Mouse (Mus musculus) testis, adult 2 months (tissue): ENCODE measurements at regions not wholly inside any gene's neighbourhood (a gene's known extent, or its start where the extent isn't known, plus 50 kb on each side); places are given as distances from the start of the nearest gene placed in this dataset.
A peak's percentile ranks its signal among the peaks of the same experiment; 100 is the strongest.
"Not testable (repeated sequence)": the region's sequence is repeated elsewhere in the genome, so short reads cannot be mapped to it uniquely, and the experiment has no call there.

ENCODE experiments used
- H3K27ac ChIP-seq: fragments of 200-500 bp; 2 replicates; pipeline ENCODE4 v1.5.1; 2012; ENCODE audit warnings: low read depth, low read length; ENCODE audit not compliant: control insufficient read depth, insufficient read depth
- H3K27me3 ChIP-seq: fragments of 200-500 bp; 2 replicates; pipeline ENCODE4 v1.6.1; 2012; ENCODE audit warnings: mild to moderate bottlenecking, low read length, moderate library complexity; ENCODE audit not compliant: control insufficient read depth, insufficient read depth
- H3K36me3 ChIP-seq: fragments of 200-500 bp; 2 replicates; pipeline ENCODE4 v1.6.1; 2012; ENCODE audit warnings: mild to moderate bottlenecking, low read length; ENCODE audit not compliant: control insufficient read depth, insufficient read depth
- H3K4me1 ChIP-seq: fragments of 200-500 bp; 2 replicates; pipeline ENCODE4 v1.6.1; 2012; ENCODE audit warnings: low read length; ENCODE audit not compliant: control insufficient read depth, insufficient read depth
- H3K4me3 ChIP-seq: fragments of 200-500 bp; 2 replicates; pipeline ENCODE4 v1.5.1; 2012; ENCODE audit warnings: low read depth, mild to moderate bottlenecking, low read length, moderate library complexity, mixed read lengths; ENCODE audit not compliant: control insufficient read depth
- CTCF ChIP-seq: fragments of 200-500 bp; IDR thresholded peaks from 2 replicates; pipeline ENCODE4 v1.5.1; 2012; ENCODE audit warnings: low read depth, mild to moderate bottlenecking, inconsistent platforms, low read length, moderate library complexity; ENCODE audit not compliant: control insufficient read depth, insufficient read depth, insufficient replicate concordance
- POLR2A ChIP-seq: fragments of 200-500 bp; IDR thresholded peaks from 2 replicates; pipeline ENCODE4 v1.6.1; 2012; ENCODE audit warnings: low read depth, mild to moderate bottlenecking, inconsistent platforms, low read length, moderate library complexity; ENCODE audit not compliant: control insufficient read depth

GRCm38 (mm10) chr12:15051387-15051786 lies 765.3 kb downstream of the Trib2 start:
- Histone ChIP-seq H3K36me3 (no peaks in the 10 kb centered on the region), H3K27ac (peak overlapping the region; percentile 82), H3K4me3 (peak overlapping the region; percentile 95), H3K4me1 (peaks cover 4% of the 10 kb centered on the region; the same call in 1 of the 2 replicates), H3K27me3 (no peaks in the 10 kb centered on the region)
- TF ChIP-seq CTCF (no peak), POLR2A (peak; percentile 85; the same call in 1 of the 2 replicates)

GRCm38 (mm10) chr12:15043264-15043663 lies 773.5 kb downstream of the Trib2 start:
- no peaks in the 10 kb centered on the region for H3K4me1 ChIP-seq
- H3K36me3 ChIP-seq, result no peaks in the 10 kb centered on the region
- H3K4me3 ChIP-seq, result no peak overlapping the region
- no peaks in the 10 kb centered on the region for H3K27me3 ChIP-seq
- no peak for TF ChIP-seq POLR2A
- TF ChIP-seq CTCF, result no peak
- H3K27ac ChIP-seq, result no peak overlapping the region

- TF ChIP-seq CTCF, result no peak
- no peak for TF ChIP-seq POLR2A
- no peak overlapping the region for H3K4me3 ChIP-seq
- H3K27ac ChIP-seq, result no peak overlapping the region
- H3K36me3 ChIP-seq, result no peaks in the 10 kb centered on the region
- H3K27me3 ChIP-seq, result no peaks in the 10 kb centered on the region
- H3K4me1 ChIP-seq, result no peaks in the 10 kb centered on the region
Measured at GRCm38 (mm10) chr12:15011091-15011490, 805.6 kb downstream of the Trib2 start.

- H3K36me3 ChIP-seq, H3K4me1 ChIP-seq, H3K4me3 ChIP-seq, H3K27me3 ChIP-seq, H3K27ac ChIP-seq: not testable (repeated sequence)
Measured at GRCm38 (mm10) chr12:15002401-15002800, 814.3 kb downstream of the Trib2 start.
